Mouse (Mus musculus): Measurements from ENCODE around the gene Slc25a47.
A peak's percentile ranks its signal among the peaks of the same experiment; 100 is the strongest.
"Not testable (repeated sequence)": the region's sequence is repeated elsewhere in the genome, so short reads cannot be mapped to it uniquely, and the experiment has no call there.

Slc25a47 gene

DNA sequence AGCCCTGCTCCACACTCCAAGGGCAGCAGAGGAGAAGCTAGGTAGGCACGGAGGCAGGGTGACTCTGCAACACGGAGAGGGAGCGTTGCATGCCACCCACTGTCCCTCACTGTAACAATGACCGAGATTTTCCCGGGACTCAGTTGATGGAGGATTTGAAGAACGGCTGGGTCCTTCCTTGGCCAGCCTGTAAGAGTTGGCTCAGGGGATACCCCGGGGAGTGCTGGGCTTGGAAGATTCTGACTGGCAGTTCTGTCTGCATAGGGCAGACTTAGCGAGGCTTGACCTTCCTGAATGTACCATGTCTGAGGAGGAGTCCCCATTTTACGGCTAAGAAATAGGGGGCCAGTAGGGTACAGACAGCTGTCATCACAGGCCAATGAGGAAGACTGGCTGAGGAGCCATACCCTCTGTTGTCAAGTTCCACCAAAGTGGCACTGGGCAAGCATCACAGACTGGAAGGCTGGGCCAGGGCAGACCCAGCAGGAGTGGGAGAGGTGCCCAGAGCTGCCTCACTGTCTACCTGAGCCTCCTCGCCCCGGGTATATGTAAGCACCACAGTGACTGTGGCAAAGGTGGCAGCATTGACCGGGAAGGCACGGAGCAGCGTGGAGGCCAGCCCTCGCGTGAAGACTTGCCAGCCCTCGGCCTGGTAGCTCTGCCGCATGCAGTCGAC is 9.4 kb upstream of the Slc25a47 start:
- DNase-seq (ENCODE audit: low spot score in 2 of 2) = no peak

DNA sequence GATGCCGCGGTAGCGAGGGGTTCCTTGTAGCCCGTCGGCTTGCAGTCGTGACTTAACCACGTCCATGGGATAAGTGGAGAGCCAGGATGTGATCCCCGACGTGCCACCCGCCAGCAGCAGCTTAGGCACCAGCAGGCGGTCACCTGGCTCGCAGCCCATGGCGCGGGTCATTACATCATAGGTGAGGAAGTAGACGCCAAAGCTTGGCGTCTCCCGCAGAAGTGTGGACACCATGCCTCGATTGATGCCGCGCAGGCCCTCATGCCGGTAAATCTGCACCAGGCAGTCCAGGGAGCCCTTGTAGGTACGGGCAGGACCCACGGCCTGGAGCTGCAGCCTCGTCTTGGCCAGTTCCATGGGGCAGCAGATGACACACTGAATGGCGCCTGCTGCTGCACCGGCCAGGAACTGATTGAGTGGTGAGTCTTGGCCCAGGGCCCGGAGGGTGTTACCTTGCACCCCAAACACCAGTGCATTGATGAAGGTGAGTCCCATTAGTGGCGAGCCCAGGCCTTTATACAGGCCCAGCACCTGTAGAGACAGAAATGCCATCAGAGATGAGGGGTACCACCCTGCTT is 8.8 kb upstream of the Slc25a47 start:
- DNase-seq (ENCODE audit: low spot score in 2 of 2) = no peak

DNA sequence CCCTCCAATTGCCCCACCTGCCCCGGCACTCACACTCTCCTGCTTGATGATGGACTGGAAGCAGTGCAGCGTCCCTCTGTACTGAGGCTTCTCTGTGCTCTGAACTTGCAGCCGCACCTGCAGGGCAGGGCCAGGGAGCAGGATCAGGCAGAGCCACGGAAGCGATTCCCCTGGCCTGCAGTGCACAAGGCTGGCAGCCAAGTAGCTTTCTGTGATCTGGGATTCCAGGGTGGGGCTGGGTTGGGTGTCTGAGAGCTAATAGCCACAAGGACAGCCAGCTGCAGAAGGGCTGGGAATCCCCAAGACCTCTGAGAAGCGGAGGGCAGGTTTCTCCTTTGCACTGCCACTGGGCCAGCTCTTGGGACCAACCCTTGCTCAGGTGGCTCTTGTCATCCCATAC is 8.2 kb upstream of the Slc25a47 start:
- no peak for DNase-seq (ENCODE audit: low spot score in 2 of 2)

DNA sequence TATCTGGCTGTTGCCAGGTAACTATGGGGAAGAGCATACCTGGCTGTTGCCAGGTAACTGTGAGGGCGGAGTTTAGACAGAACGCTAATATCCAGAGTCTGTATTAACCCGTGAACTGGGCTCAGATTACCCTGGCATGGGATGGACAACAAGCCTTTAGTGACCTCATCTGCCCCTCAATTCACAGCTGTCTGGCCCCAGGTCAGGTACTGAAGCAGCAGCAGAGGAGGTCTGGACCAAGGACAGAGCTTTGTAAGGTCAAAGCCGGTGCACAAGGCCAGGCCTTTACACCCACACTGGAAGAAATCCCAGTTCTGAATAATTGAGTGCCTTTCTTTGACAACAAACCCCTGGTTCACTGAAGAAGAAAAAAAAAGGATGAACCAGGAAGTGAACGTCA is 6.2 kb upstream of the Slc25a47 start:
- DNase-seq (ENCODE audit: low spot score in 2 of 2) = no peak

DNA sequence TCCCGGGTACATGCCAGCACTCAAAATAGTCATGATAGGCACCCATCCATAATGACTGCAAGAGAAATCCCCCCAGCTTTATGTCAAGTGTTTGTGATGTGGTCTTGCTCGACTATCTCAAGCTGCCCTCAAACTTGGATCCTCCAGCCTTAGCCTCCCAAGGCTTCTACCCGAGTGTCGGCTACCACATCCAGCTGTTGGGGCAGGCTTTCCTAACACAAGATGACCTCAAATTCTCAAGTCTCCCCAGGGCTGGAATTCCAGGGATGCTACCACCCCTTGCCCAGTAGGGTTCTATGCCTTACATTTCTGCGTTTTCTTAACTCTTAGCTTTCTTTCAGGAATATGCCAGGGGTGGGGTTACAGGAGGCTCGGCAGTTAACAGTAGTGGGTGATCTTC is 5.5 kb upstream of the Slc25a47 start:
- no peak for DNase-seq (ENCODE audit: low spot score in 2 of 2)

DNA sequence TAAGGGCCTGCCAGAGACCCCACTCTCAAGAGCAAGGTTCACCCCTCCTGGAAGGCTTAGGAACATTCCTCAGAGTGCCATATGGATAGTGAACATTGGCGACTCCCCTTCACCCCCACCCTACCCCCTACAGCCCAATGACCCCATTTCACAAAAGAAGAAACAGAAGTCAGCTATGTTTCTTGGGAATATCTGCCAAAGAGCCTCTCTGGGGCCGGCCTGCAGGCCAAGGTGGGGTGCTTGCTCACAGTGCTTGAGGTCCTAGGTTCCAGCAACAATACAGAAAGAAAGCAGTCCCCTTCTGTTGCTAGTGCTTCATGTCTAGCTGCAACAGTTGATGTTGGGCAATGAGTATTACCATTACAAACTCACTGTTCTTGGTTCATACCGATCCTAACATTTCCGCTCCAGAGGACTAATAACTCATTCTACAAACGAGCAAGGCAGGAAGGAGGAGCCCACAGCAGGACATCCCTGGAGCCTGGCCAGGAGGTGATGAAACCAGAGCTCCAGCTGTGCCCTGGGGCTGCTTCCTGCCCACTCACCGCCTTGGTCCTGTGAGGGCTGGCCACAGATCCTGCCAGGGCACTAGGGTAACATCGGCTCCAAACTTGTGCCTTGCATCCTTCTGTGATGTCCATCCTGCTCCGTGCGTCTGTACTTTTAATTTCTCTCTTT is 3.7 kb upstream of the Slc25a47 start:
- peak in 1 of 2 experiments; percentile 47 for DNase-seq (ENCODE audit: low spot score in 2 of 2)

DNA sequence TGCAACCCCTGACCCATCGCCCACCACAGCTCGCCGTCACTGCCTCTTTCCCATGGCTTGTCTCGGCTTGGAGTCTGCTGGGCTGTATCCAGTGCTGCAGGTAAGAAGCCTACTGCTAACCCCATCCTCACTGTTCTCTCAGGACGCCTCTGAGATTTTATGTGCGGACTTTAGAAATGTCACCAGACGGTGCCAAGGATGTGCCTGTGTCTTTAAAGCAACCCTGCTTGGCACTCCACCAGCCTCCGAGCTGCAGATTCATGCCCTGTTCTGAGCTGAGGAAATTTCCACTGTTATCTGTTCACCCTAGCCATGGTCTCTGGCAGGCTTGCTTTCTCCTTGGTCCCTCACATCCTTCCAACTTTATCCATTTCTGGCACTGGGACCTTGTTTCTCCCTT is 3.0 kb upstream of the Slc25a47 start:
- no peak for DNase-seq (ENCODE audit: low spot score in 2 of 2)

DNA sequence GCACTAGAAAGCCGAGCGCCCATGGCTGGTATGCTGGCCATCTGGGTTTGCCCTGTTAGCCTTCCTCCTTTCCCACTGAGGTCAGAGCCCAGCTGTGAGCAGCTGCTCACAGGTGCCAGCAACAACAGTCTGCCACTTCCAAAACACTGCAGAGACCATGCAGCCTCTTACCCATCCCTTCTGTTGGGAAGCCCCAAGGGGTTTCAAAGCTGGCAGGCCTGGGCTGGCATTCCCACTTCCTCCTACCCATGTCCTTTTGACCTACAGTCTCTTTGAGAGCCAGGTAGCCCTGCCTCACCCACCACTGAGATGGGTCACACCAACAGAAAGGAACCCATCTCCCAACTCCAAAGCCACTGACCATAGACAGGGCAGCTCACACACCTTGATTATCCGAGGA is 2.4 kb upstream of the Slc25a47 start:
- DNase-seq (ENCODE audit: low spot score in 2 of 2) = no peak

DNA sequence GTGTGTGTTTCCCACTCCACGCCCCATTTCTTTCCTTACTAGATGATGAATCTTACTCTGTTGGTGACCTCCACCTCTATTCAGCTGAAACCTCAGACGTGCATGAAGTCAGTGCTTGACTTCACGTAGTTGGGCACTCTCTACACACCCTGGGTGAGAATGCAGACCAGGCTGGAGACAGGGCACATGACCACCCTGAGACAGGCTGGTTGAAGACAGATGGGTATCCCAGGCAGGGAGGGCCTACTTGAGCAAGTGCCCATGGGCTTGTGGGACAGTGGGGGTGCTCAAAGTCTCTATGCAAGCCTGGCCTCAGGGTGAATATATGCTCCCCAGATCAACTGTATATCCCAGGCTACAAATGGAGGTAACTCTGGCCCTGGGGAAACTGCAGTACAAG is 1.5 kb upstream of the Slc25a47 start:
- no peak for DNase-seq (ENCODE audit: low spot score in 2 of 2)

DNA sequence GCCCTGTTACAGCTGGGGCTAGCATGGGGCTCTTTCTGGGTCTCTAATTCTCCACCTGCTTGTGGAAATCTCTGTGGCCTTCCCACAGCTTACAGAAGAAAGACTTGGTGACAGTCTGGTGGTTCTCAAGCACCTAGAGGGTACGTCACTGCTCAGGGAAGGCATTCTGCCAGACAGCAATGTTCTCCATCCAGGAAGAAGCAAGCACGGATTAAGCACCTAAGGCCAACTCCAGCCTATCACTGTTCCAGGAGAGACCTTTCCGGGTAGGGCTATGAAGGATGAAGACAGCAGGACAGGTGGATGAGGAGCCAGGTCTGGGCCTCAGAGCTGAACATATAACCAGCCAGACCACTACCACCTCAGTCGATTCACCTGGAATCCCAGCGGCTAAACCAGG is 1.1 kb upstream of the Slc25a47 start:
- DNase-seq (ENCODE audit: low spot score in 2 of 2) = no peak

DNA sequence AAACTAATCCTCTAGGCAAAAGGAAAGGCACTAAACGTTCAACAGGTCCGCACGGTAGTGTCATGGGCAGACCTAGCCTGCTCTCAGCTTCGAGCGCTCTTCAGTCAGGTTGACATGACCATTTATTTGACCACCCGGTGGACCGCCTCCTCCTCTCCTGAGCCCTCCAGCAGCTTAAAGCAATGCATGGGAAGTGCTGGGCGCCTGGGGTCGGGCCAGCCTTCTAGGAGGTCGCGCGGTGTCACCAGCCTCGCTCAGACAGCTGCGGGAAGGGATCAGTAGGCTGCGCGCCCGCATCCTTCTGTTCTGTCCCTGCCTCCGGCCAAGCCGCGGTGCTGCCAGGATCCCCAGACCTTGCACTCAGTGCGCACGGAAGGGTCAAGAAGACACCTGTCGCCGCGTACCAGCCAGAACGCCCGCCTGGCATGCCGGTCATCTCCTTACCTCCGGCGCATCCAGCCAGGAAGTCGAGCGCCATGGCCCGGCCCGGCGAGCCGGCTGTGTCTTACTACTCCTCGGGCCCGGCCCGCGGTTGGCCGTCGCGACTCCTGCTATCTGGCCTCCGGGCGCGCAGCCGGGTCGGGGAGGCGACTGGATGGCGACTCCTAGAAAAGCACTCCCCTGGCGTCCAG is 522 bp upstream of the Slc25a47 start:
- DNase-seq (ENCODE audit: low spot score in 2 of 2) = no peak

DNA sequence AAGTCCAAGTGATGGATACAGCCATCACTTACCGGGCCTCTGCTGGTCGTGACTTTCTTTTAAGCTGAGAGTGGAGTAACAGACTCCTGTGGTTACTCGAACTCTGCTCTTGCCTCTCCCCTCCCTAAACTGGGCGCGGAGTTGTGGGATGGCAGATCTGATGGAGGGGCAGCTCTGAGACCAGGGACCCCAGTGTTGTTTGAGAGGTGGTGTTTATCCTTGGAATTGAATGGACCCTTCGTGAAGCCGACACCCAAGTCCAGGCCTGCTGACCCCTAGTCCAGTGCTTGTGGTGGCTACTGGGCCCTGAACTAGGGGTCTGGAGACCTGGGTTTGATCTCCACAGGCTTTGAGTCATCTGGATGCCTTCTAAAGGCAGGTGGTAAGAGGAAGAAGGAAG is 876 bp downstream of the Slc25a47 start:
- DNase-seq (ENCODE audit: low spot score in 2 of 2) = no peak

DNA sequence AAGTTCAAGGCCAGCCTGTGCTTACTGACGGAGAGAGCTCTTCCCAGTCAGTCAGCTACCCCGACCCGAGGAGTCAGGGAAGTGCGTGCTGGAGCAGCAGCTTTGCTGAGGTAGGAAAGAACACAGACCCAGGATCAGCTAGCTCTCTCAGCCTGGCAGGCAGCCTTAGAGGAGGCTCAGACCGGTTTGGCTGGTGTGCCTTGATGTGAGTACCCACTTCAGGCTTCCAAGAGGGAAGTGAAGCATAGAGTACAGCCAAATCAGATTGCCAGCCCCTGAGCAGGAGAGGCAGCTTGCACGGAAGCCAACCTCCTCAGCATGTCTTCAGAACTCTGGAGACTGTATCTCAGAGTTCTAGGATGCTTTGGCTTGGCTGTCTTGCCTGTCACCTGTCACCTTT is 5.3 kb downstream of the Slc25a47 start:
- no peak for DNase-seq (ENCODE audit: low spot score in 2 of 2)

DNA sequence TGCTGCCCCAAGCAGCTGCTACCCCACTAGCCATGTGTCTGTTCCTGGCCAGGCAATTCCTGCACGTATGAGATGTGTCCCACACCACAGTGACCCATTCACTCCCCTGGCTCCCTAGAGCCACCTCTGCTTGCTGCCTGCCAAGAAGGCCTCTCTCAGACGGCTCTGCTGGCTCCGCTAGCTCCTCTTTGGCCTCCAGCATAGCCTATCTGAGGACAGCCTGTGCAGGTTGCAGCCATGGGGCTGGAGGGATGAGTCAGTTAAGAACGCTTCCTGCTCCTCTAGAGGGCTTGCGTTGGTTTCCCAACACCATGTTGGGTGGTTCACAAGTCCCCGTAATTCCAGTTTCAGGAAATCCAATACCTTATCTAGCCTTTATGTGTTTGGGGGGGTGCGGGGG is 6.8 kb downstream of the Slc25a47 start:
- DNase-seq (ENCODE audit: low spot score in 2 of 2) = no peak

DNA sequence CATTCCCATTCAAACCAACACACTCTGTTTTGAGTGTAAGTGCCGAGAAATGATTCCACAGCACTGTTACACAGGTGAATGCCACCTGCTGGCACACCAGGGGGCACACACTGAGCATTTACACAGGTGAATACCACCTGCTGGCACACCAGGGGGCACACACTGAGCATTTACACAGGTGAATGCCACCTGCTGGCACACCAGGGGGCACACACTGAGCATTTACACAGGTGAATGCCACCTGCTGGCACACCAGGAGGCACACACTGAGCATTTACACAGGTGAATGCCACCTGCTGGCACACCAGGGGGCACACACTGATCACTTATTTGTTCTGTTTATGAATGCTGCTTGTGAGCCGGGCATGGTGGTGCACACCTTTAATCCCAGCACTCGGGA is 12.2 kb downstream of the Slc25a47 start:
- not testable (repeated sequence) for DNase-seq (ENCODE audit: low spot score in 2 of 2)

DNA sequence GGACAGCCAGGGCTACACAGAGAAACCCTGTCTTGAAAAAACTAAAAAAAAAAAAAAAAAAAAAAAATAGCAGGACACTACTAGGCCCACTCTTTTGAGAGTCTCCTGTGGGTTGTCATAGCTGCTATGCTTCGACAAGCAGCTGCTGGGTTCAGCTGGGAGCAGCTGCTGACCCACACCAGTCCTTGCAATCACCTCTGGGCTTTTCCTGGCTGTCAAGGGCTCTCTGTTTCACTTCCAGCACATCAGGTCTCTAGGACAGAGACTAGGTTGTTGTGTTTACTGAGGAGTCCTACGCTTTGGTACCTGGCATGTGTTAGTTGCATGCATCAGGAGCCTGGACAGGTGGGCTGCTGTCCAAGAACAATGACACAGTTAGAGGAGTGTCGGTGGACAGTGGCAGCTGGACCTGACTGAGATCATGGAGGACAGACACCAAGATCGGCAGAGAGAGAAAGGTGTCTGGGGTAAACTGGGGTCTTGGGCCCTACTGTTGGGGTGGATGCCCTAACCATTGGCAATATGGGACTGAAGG is 13.7 kb downstream of the Slc25a47 start:
- DNase-seq (ENCODE audit: low spot score in 2 of 2) = no peak

DNA sequence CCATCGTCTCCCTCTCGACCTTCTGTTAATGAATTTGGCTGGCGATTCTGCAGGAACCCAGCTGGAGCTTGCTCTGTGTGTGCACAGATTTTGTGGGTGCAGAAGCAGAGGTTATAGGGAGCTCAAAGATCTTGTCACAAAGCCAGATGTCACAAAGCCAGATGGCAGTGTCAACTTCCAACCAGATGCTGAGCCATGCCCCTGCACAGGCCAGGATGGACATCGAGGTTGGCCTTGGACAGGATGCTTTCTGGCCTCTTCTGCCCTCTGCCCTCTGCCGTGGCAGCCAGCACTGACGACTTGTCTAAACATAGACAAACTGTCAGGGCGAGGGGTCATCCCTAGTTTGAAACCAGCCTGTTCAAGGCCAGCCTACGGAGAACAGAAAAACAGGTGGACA is 14.3 kb downstream of the Slc25a47 start:
- no peak for DNase-seq (ENCODE audit: low spot score in 2 of 2)

DNA sequence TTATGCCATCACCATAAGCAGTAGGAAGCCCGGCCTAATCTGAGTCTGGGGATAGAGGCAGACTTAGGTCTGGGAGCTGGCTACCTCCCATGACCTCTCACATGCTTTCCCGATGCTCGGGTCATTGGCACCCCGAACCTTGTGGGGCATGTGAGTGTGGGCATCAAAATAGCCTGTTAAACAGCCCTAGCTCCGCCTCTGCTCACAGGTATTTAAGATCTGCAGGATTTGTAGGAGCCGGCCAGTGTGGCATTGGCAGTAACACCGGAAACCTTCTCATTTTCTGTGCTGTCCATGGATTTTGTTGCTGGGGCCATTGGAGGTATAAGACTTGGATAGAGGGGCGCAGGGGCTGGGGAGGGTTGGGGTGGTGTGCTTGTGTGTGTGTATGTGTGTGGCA is 15.0 kb downstream of the Slc25a47 start:
- no peak for DNase-seq (ENCODE audit: low spot score in 2 of 2)

DNA sequence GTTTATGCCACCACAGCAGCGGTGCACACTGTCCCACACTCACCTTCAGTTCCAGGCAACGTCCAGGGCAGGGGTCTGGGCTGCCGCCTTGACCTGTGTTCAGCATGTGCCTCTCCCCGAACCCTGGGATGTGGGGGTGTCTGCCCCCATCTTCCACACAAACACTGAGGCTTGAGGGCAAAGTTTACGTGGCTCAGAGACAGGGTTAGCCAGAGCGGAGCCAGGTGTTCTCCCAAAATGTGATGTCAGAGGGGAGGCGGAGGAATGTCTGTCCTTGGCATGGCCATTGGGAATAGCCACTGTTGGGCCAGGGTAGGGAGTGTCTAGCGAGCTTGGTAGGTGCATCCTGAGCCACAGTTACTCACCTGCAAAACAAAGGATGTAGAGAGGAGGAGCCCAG is 17.0 kb downstream of the Slc25a47 start:
- DNase-seq (ENCODE audit: low spot score in 2 of 2) = no peak

DNA sequence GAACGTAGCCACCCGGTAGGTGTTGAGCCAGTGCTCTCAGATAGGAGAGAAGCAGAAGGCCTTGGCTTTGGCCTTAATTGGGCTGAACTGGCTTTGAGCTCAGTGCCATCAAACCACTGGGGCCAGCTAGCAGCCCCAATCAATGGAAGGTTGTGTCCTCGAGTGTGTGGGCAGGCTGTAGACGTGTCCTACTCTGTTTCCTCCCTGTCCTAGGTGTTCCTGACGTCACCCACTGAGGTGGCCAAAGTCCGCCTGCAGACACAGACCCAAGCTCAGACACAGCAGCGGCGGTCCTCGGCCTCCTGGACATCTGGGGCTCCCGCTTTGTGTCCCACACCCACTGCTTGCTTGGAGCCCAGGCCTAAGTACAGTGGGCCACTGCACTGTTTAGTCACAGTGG is 19.2 kb downstream of the Slc25a47 start:
- DNase-seq (ENCODE audit: low spot score in 2 of 2) = no peak

DNA sequence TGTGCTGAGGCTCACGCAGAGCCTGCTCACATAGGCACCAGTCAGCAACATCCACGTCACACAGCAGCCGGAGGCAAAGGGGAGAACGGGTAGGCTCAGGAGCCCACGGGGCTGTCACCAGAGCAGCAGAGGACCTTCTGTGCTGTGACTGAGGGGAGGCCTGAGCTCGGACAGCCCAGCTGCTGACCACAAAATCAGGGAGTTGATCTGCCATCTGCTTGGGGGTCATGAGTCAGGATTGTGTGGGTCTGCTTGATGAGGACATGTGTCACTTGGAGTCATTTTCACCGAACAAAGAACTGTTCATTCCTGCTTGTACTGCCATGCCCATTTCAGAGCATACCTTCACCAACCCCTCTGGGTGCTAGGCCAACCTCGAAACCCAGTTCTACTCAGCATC is 20.3 kb downstream of the Slc25a47 start:
- no peak for DNase-seq (ENCODE audit: low spot score in 2 of 2)

DNA sequence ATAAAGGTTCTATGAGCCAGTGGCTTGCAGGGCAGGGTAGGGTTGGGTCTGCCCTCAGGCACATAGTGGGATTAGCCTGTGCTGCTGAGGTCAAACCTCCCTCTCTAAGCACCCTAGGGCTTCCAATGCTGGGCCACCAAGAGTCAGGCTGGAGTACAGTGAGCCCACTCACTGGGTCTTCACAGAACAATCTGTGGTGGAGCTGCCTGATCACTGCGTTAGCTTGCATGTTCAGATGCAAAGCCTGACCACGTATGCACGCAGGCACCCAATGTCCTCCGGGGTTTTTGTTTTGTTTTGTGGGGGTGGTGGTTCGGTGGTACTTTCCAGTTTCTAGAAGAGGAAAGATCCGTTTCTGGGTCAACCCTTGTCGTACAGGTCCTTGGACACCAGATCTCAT is 21.3 kb downstream of the Slc25a47 start:
- DNase-seq (ENCODE audit: low spot score in 2 of 2) = no peak

Data from urinary bladder, postnatal 4 days (tissue).